Mouse (Mus musculus) lung, embryonic 15.5 days (tissue): Measurements from ENCODE around the gene Tex12. TPM values are rescaled to one million over a fixed set of nuclear protein-coding genes. Genes with fewer than 3 reads are reported as not detected.

ENCODE experiments used
- ATAC-seq: fragments of 200-750 bp; cut with Nextera tagmentation; 2 replicates; pipeline ENCODE4 v1.8.0; 2017; ENCODE audit warnings: moderate number of reproducible peaks, borderline replicate concordance; ENCODE audit not compliant: low FRiP score, low TSS enrichment; ENCODE audit errors: extremely low read depth
- H3K27ac ChIP-seq: fragments of 300-500 bp; sonication (generic); 2 replicates; pipeline ENCODE4 v1.5.1; 2015; ENCODE audit warnings: moderate library complexity, mild to moderate bottlenecking, inconsistent platforms
- H3K27me3 ChIP-seq: fragments of 300-500 bp; sonication (generic); 2 replicates; pipeline ENCODE4 v1.6.1; 2015; ENCODE audit warnings: inconsistent platforms
- H3K36me3 ChIP-seq: fragments of 300-500 bp; sonication (generic); 2 replicates; pipeline ENCODE4 v1.6.1; 2015; ENCODE audit warnings: inconsistent platforms
- H3K4me1 ChIP-seq: fragments of 300-500 bp; sonication (generic); 2 replicates; pipeline ENCODE4 v1.6.1; 2015; ENCODE audit warnings: inconsistent platforms
- H3K4me2 ChIP-seq: fragments of 300-500 bp; sonication (generic); 2 replicates; pipeline ENCODE4 v1.6.1; 2015; ENCODE audit warnings: inconsistent platforms, mild to moderate bottlenecking, moderate library complexity
- H3K4me3 ChIP-seq: fragments of 300-500 bp; sonication (generic); 2 replicates; pipeline ENCODE4 v1.5.1; 2015; ENCODE audit warnings: mild to moderate bottlenecking, inconsistent platforms
- H3K9ac ChIP-seq: fragments of 300-500 bp; sonication (generic); 2 replicates; pipeline ENCODE4 v1.6.1; 2015; ENCODE audit warnings: inconsistent platforms
- H3K9me3 ChIP-seq: fragments of 300-500 bp; sonication (generic); 2 replicates; pipeline ENCODE4 v1.6.1; 2016; ENCODE audit warnings: inconsistent platforms
- WGBS: fragments of 180-500 bp; shearing (Covaris S2); methylation state at CpG from one replicate; pipeline ENCODE4 v1.1.7; 2015; 5-methylcytosine and 5-hydroxymethylcytosine counted together
- polyA plus RNA-seq: library from polyadenylated mRNA; unstranded; fragments of >200 nt; fragmentation: Nextera tagmentation; extraction: Ambion mirVana; gene quantifications from 2 replicates; pipeline ENCODE4 v1.2.1, GENCODE M21; 2015

Tex12 gene
- polyA plus RNA-seq, 1 experiment from 2014 or later, result not detected

- ATAC-seq, result peak; percentile 97
- Histone ChIP-seq H3K9me3 (no peaks in the 10 kb centered on the region), H3K27me3 (no peaks in the 10 kb centered on the region), H3K27ac (peak within 1 kb of the TSS; percentile 62; the same call in 1 of the 2 replicates), H3K36me3 (no peaks in the 10 kb centered on the region), H3K9ac (peak within 1 kb of the TSS; percentile 67), H3K4me2 (peak within 1 kb of the TSS; percentile 79), H3K4me3 (peak within 1 kb of the TSS; percentile 85), H3K4me1 (peaks cover 11% of the 10 kb centered on the region; the same call in 1 of the 2 replicates)
- under 1% methylated on average over 54 of the region's 54 CpGs for WGBS
These were observed 32.7 kb downstream of the Tex12 start, which contains the start of gene Pts for GRCm38 (mm10) chr9:50528293-50528892. Gene Pts (minus strand): TSS chr9:50528724.

DNA sequence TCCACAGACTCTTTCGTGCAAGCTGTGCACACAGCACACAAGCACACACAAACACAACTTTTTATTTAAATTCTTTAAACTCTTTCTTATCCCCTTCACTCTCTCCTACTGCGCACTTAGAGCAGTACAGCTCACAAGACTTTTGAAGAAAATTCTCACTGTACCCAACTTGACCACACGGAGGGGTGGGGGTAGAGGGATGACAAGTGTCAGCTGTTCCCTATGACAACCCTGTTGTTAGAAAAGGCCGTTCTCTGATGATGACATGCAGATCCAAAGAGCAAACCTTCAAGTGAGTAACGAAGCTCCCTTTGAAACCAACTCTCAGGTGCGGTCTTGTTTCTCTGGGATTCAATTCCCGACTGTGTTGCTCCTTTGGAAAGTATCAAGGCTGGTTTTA lies 33.3 kb downstream of the Tex12 start:
- WGBS, result 33% methylated on average over 7 of the region's 7 CpGs

DNA sequence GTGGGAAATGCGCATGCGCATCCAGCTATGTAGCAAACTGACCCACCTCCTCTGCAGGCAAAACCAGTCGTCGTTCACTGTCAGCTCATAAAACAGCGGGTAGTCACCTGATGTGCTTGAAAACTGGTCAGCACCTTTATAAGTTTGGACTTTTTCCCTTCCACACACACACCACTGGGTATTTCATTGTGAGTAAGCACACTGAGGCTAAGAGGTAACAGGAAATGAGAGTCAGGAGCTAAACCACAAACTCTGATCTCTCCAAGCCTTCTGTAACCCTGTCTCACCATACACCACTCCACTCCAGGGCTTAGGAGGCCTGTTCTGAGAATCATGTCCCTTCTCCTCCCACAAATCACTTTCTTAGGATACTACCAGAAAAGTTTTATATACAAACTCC lies 35.5 kb downstream of the Tex12 start:
- peaks cover 11% of the 10 kb centered on the region; the same call in 1 of the 2 replicates for H3K4me1 ChIP-seq
- 81% methylated on average over 5 of the region's 5 CpGs for WGBS
- ATAC-seq, result no peak
- no peak overlapping the region for H3K27ac ChIP-seq
- no peak overlapping the region for H3K4me2 ChIP-seq
- H3K36me3 ChIP-seq, result peaks cover 8% of the 10 kb centered on the region; the same call in 1 of the 2 replicates
- H3K27me3 ChIP-seq, result no peaks in the 10 kb centered on the region
- no peaks in the 10 kb centered on the region for H3K9me3 ChIP-seq
- no peak overlapping the region for H3K9ac ChIP-seq
- no peak overlapping the region for H3K4me3 ChIP-seq

More for the DNA sequence above, 33.3 kb downstream of the Tex12 start:
- no peaks in the 10 kb centered on the region for H3K27me3 ChIP-seq
- H3K4me2 ChIP-seq, result peak overlapping the region; percentile 79
- H3K36me3 ChIP-seq, result no peaks in the 10 kb centered on the region
- no peaks in the 10 kb centered on the region for H3K9me3 ChIP-seq
- no peak for ATAC-seq
- H3K27ac ChIP-seq, result no peak overlapping the region
- H3K4me3 ChIP-seq, result peak overlapping the region; percentile 85
- peak overlapping the region; percentile 67 for H3K9ac ChIP-seq
- peaks cover 11% of the 10 kb centered on the region; the same call in 1 of the 2 replicates for H3K4me1 ChIP-seq

GRCm38 (mm10) chr9:50524936-50525335 lies 36.2 kb downstream of the Tex12 start:
- Histone ChIP-seq H3K27me3 (no peaks in the 10 kb centered on the region), H3K9ac (no peak overlapping the region), H3K9me3 (no peaks in the 10 kb centered on the region), H3K4me2 (no peak overlapping the region), H3K27ac (no peak overlapping the region), H3K4me3 (no peak overlapping the region), H3K4me1 (peaks cover 11% of the 10 kb centered on the region; the same call in 1 of the 2 replicates), H3K36me3 (peaks cover 8% of the 10 kb centered on the region; the same call in 1 of the 2 replicates)
- ATAC-seq, result no peak
- WGBS, result 85% methylated on average over 5 of the region's 5 CpGs

DNA sequence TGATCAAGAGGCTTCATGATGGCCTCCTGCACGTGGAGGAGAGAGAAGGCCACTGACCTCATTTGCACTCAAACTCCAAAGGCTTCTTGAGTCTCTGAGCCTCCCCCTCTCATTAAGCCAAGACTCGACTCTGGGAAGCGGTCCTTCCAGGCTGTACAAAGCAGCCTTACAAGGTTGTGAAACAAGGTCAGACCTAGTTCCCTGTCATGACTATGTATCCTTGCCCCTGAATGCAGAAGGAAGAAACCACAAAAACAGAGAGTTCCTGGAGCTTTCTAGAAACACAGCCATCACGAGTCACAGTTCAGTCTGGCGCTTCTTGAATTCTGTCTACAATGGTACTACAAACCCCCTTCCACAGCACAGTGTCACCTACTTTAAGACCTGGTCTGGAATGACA lies 38.6 kb downstream of the Tex12 start:
- whole genome bisulfite sequencing, result 70% methylated on average over 5 of the region's 5 CpGs
- no peak overlapping the region for H3K4me2 ChIP-seq

GRCm38 (mm10) chr9:50521562-50521961 lies 39.6 kb downstream of the Tex12 start:
- no peak for ATAC-seq
- no peak overlapping the region for H3K4me3 ChIP-seq
- 50% methylated on average over 2 of the region's 2 CpGs for WGBS
- no peaks in the 10 kb centered on the region for H3K9me3 ChIP-seq
- H3K27me3 ChIP-seq, result no peaks in the 10 kb centered on the region
- H3K36me3 ChIP-seq, result peaks cover 8% of the 10 kb centered on the region; the same call in 1 of the 2 replicates
- H3K9ac ChIP-seq, result no peak overlapping the region
- H3K27ac ChIP-seq, result no peak overlapping the region
- H3K4me1 ChIP-seq, result no peaks in the 10 kb centered on the region
- H3K4me2 ChIP-seq, result no peak overlapping the region

More for the DNA sequence above, 38.6 kb downstream of the Tex12 start:
- no peak overlapping the region for H3K9ac ChIP-seq
- H3K4me1 ChIP-seq, result peaks cover 6% of the 10 kb centered on the region; the same call in 1 of the 2 replicates
- H3K36me3 ChIP-seq, result peaks cover 8% of the 10 kb centered on the region; the same call in 1 of the 2 replicates
- H3K27me3 ChIP-seq, result no peaks in the 10 kb centered on the region
- no peak for ATAC-seq
- no peak overlapping the region for H3K4me3 ChIP-seq
- H3K9me3 ChIP-seq, result no peaks in the 10 kb centered on the region
- H3K27ac ChIP-seq, result no peak overlapping the region

DNA sequence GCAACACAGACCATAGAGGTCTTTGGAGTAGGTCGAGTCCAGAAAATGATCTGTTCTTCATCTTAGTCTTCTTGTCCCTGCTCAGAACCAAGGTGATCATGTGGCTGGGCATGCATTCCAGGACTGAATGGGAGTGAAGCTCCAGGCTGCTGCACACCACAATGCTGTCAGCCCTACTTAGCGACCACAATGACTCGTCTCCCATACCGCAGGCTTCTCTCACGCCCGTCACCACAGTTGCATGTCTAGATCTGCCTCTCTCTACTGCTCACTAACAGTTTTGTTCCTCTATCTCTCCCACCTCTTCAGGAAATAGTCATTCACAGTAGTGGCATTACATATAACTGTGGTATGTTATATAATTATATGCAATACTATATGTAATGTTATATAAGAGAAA lies 40.4 kb downstream of the Tex12 start:
- no peaks in the 10 kb centered on the region for H3K9me3 ChIP-seq
- peaks cover 8% of the 10 kb centered on the region; the same call in 1 of the 2 replicates for H3K36me3 ChIP-seq
- no peak overlapping the region for H3K9ac ChIP-seq
- no peak overlapping the region for H3K4me2 ChIP-seq
- H3K4me1 ChIP-seq, result no peaks in the 10 kb centered on the region
- no peaks in the 10 kb centered on the region for H3K27me3 ChIP-seq
- no peak overlapping the region for H3K27ac ChIP-seq
- no peak overlapping the region for H3K4me3 ChIP-seq
- ATAC-seq, result no peak
- WGBS, result 85% methylated on average over 6 of the region's 6 CpGs

GRCm38 (mm10) chr9:50518781-50519180 lies 42.3 kb downstream of the Tex12 start:
- Histone ChIP-seq H3K9ac (no peak overlapping the region), H3K27me3 (no peaks in the 10 kb centered on the region), H3K4me1 (no peaks in the 10 kb centered on the region), H3K4me3 (no peak overlapping the region), H3K36me3 (peaks cover 8% of the 10 kb centered on the region; the same call in 1 of the 2 replicates), H3K9me3 (no peaks in the 10 kb centered on the region), H3K27ac (no peak overlapping the region), H3K4me2 (no peak overlapping the region)
- ATAC-seq, result no peak
- 6% methylated on average over 2 of the region's 2 CpGs for WGBS

DNA sequence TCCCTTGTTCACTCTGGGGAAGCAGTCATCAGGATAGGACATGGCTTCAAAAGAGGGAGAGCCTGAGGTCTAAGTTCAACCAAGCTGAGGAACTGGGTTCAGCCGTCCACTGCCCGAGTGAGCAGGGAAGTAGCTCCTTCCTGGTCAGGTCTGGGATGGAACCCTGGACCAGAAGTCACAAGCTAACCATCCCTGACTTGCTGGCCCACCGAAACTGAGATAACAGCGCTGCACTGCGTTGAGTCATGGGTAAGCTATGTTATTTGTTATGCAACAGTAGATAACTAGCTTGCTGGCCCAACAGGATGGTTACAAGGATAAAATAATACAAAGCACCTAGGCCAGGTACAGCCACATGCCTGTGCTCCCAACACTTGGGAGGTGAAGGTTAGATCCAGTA lies 45.7 kb downstream of the Tex12 start:
- WGBS, result 80% methylated on average over 5 of the region's 5 CpGs
- H3K27ac ChIP-seq, result no peak overlapping the region
- H3K9ac ChIP-seq, result no peak overlapping the region
- ATAC-seq, result no peak
- no peaks in the 10 kb centered on the region for H3K4me1 ChIP-seq
- H3K27me3 ChIP-seq, result no peaks in the 10 kb centered on the region
- no peaks in the 10 kb centered on the region for H3K36me3 ChIP-seq
- no peaks in the 10 kb centered on the region for H3K9me3 ChIP-seq
- H3K4me3 ChIP-seq, result no peak overlapping the region
- H3K4me2 ChIP-seq, result no peak overlapping the region

GRCm38 (mm10) chr9:50507570-50507969 lies 53.6 kb downstream of the Tex12 start:
- H3K4me2 ChIP-seq, result no peak overlapping the region
- no peaks in the 10 kb centered on the region for H3K27me3 ChIP-seq
- no peaks in the 10 kb centered on the region for H3K9me3 ChIP-seq
- no peak overlapping the region for H3K9ac ChIP-seq
- 28% methylated on average over 7 of the region's 7 CpGs for WGBS
- H3K36me3 ChIP-seq, result no peaks in the 10 kb centered on the region
- H3K27ac ChIP-seq, result no peak overlapping the region
- no peaks in the 10 kb centered on the region for H3K4me1 ChIP-seq
- H3K4me3 ChIP-seq, result no peak overlapping the region
- no peak for ATAC-seq
